Mouse (Mus musculus): Measurements from ENCODE around the gene Zfp784.

The Zfp784 gene

GRCm38 (mm10) chr7:5046112-5046511 is 7.9 kb upstream of the Zfp784 start:
- POLR2A ChIA-PET, result interaction anchor here in 1 of 4 experiments (1.0 to 2.2 kb wide), 6 partner anchors 8 to 233 kb away, joined by 3 to 11 read pairs (median 5); partner anchors contain the start of genes 4632433K11Rik, Fiz1, Gm44973 and Ube2s
- CTCF ChIA-PET, result interaction anchor here in 2 of 4 experiments (0.7 to 1.4 kb wide), 6 partner anchors 15 to 1081 kb away, joined by 3 to 4 read pairs (median 3); partner anchors contain the start of genes Gm44973 (in 1 of the 2) and U2af2 (in 1 of the 2)

GRCm38 (mm10) chr7:5044981-5045380 is 6.7 kb upstream of the Zfp784 start:
- ChIA-PET CTCF (no interaction called here), POLR2A (no interaction called here)

- POLR2A ChIA-PET, result interaction anchor here in 3 of 4 experiments (0.6 to 2.8 kb wide), 42 partner anchors 8 to 512 kb away, joined by 3 to 105 read pairs (median 6); partner anchors contain the start of genes Zfp580 (in 3 of the 3), Ccdc106 (in 2 of the 3), Fiz1 (in 2 of the 3) and Gm44973 (in 2 of the 3)
- CTCF ChIA-PET, result interaction anchor here in 3 of 4 experiments (0.6 to 2.0 kb wide), 8 partner anchors 9 to 499 kb away, joined by 3 to 12 read pairs (median 4); partner anchors contain the start of gene Gm44973 (in 1 of the 3)
Observed at GRCm38 (mm10) chr7:5038940-5039339, 694 bp upstream of the Zfp784 start.

GRCm38 (mm10) chr7:5037467-5037866 is 779 bp downstream of the Zfp784 start:
- CTCF ChIA-PET, result interaction anchor here in 3 of 4 experiments (0.7 to 2.0 kb wide), 10 partner anchors 10 to 498 kb away, joined by 3 to 12 read pairs (median 3); partner anchors contain the start of genes Gm44973 (in 1 of the 3) and Zfp580 (in 1 of the 3)
- POLR2A ChIA-PET, result interaction anchor here (0.6 to 2.8 kb wide), 50 partner anchors 8 to 1345 kb away, joined by 3 to 105 read pairs (median 6); partner anchors contain the start of genes Fiz1 (in 3 of the 4), Gm44973 (in 3 of the 4), Rpl28 (in 3 of the 4) and Zfp524 (in 3 of the 4)

- ChIA-PET POLR2A (interaction anchor here in 2 of 4 experiments (1.3 to 2.8 kb wide), 13 partner anchors 8 to 284 kb away, joined by 3 to 105 read pairs (median 13); partner anchors contain the start of genes Fiz1 (in 2 of the 2), Gm44973 (in 2 of the 2), Zfp524 (in 2 of the 2) and Ccdc106 (in 1 of the 2)), CTCF (no interaction called here)
Observed at GRCm38 (mm10) chr7:5037026-5037425, 1.2 kb downstream of the Zfp784 start.

- POLR2A ChIA-PET, result interaction anchor here in 2 of 4 experiments (0.6 to 1.1 kb wide), 2 partner anchors 15 to 336 kb away, joined by 3 read pairs; partner anchors contain the start of gene Zfp580 (in 1 of the 2)
- CTCF ChIA-PET, result no interaction called here
Observed at GRCm38 (mm10) chr7:5036136-5036535, 2.1 kb downstream of the Zfp784 start.

- CTCF ChIA-PET, result no interaction called here
- POLR2A ChIA-PET, result interaction anchor here in 1 of 4 experiments (1.1 kb wide), 1 partner anchor 16 kb away, joined by 3 read pairs; the partner anchor contains the start of gene Zfp580
Observed at GRCm38 (mm10) chr7:5035628-5036027, 2.6 kb downstream of the Zfp784 start.

GRCm38 (mm10) chr7:5033818-5034217 is 4.4 kb downstream of the Zfp784 start, which contains the start of gene 4632433K11Rik:
Gene 4632433K11Rik, plus strand, starts transcription at chr7:5034118.
- CTCF ChIA-PET, result interaction anchor here in 2 of 4 experiments (0.8 to 1.1 kb wide), 2 partner anchors 13 to 27 kb away, joined by 3 to 5 read pairs; no protein-coding TSS in a partner anchor
- POLR2A ChIA-PET, result interaction anchor here in 2 of 4 experiments (0.6 to 14.4 kb wide), 8 partner anchors 13 to 31 kb away, joined by 3 to 280 read pairs (median 4); partner anchors contain the start of genes Ccdc106 (in 2 of the 2), Fiz1 (in 2 of the 2), Gm44973 (in 2 of the 2) and Zfp524 (in 2 of the 2)

GRCm38 (mm10) chr7:5031496-5031895 is 6.8 kb downstream of the Zfp784 start:
- POLR2A ChIA-PET, result interaction anchor here in 3 of 4 experiments (0.6 to 14.4 kb wide), 47 partner anchors 7 to 1386 kb away, joined by 3 to 280 read pairs (median 5); partner anchors contain the start of genes Fiz1 (in 3 of the 3), Gm44973 (in 3 of the 3), U2af2 (in 3 of the 3) and Zfp524 (in 3 of the 3)
- CTCF ChIA-PET, result interaction anchor here (0.6 to 1.8 kb wide), 7 partner anchors 16 to 646 kb away, joined by 3 to 7 read pairs (median 4); partner anchors contain the start of genes Gm44973 (in 1 of the 4) and Zfp524 (in 1 of the 4)

GRCm38 (mm10) chr7:5030554-5031275 is 7.5 kb downstream of the Zfp784 start:
- ChIA-PET POLR2A (interaction anchor here (0.6 to 14.4 kb wide), 53 partner anchors 8 to 1386 kb away, joined by 3 to 280 read pairs (median 5); partner anchors contain the start of genes Fiz1 (in 3 of the 4), Gm44973 (in 3 of the 4), U2af2 (in 3 of the 4) and Zfp524 (in 3 of the 4)), CTCF (interaction anchor here in 3 of 4 experiments (0.5 to 1.8 kb wide), 8 partner anchors 15 to 645 kb away, joined by 3 to 7 read pairs (median 3); partner anchors contain the start of genes Zfp524 (in 2 of the 3), Fiz1 (in 1 of the 3) and Gm44973 (in 1 of the 3))

- ChIA-PET POLR2A (interaction anchor here in 3 of 4 experiments (0.6 to 14.4 kb wide), 18 partner anchors 8 to 337 kb away, joined by 3 to 280 read pairs (median 8); partner anchors contain the start of genes Fiz1 (in 3 of the 3), Gm44973 (in 3 of the 3), Zfp524 (in 3 of the 3) and Ccdc106 (in 2 of the 3)), CTCF (interaction anchor here in 3 of 4 experiments (0.5 to 1.8 kb wide), 3 partner anchors 17 to 48 kb away, joined by 3 to 5 read pairs (median 4); no protein-coding TSS in a partner anchor)
Observed at GRCm38 (mm10) chr7:5029946-5030345, 8.3 kb downstream of the Zfp784 start.

GRCm38 (mm10) chr7:5029543-5029942 is 8.7 kb downstream of the Zfp784 start:
- ChIA-PET POLR2A (interaction anchor here in 3 of 4 experiments (0.5 to 14.4 kb wide), 16 partner anchors 8 to 337 kb away, joined by 3 to 280 read pairs (median 9); partner anchors contain the start of genes Fiz1 (in 3 of the 3), Gm44973 (in 3 of the 3), Zfp524 (in 3 of the 3) and Ccdc106 (in 2 of the 3)), CTCF (interaction anchor here in 2 of 4 experiments (0.6 to 1.8 kb wide), 2 partner anchors 18 to 48 kb away, joined by 4 to 5 read pairs; no protein-coding TSS in a partner anchor)

- ChIA-PET POLR2A (interaction anchor here in 3 of 4 experiments (0.6 to 16.6 kb wide), 23 partner anchors 6 to 576 kb away, joined by 3 to 280 read pairs (median 6); partner anchors contain the start of genes U2af2 (in 2 of the 3), Zfp784 (in 2 of the 3), 4632433K11Rik (in 1 of the 3) and Ccdc106 (in 1 of the 3)), CTCF (interaction anchor here in 1 of 4 experiments (0.6 to 3.1 kb wide), 2 partner anchors 11 to 40 kb away, joined by 4 to 12 read pairs; no protein-coding TSS in a partner anchor)
Observed at GRCm38 (mm10) chr7:5021197-5021596, 17.0 kb downstream of the Zfp784 start.

GRCm38 (mm10) chr7:5020685-5021084 is 17.6 kb downstream of the Zfp784 start:
- POLR2A ChIA-PET, result interaction anchor here in 3 of 4 experiments (0.6 to 16.6 kb wide), 28 partner anchors 5 to 575 kb away, joined by 3 to 280 read pairs (median 6); partner anchors contain the start of genes U2af2 (in 2 of the 3), Ube2s (in 2 of the 3), Zfp784 (in 2 of the 3) and 4632433K11Rik (in 1 of the 3)
- CTCF ChIA-PET, result interaction anchor here in 1 of 4 experiments (3.1 kb wide), 1 partner anchor 40 kb away, joined by 12 read pairs; no protein-coding TSS in a partner anchor

- POLR2A ChIA-PET, result interaction anchor here (0.6 to 16.6 kb wide), 41 partner anchors 8 to 1195 kb away, joined by 3 to 280 read pairs (median 5); partner anchors contain the start of genes Ube2s (in 3 of the 4), Zfp580 (in 3 of the 4), U2af2 (in 2 of the 4) and Zfp784 (in 2 of the 4)
Observed at GRCm38 (mm10) chr7:5020000-5020681, 18.1 kb downstream of the Zfp784 start, which contains the start of the genes Zfp865 and Ccdc106. Gene Zfp865, plus strand, starts transcription at chr7:5020376. Gene Ccdc106, plus strand, starts transcription at chr7:5020553.

GRCm38 (mm10) chr7:5019576-5019975 is 18.7 kb downstream of the Zfp784 start:
- POLR2A ChIA-PET, result interaction anchor here (0.6 to 16.6 kb wide), 38 partner anchors 8 to 1221 kb away, joined by 3 to 280 read pairs (median 5); partner anchors contain the start of genes Ube2s (in 3 of the 4), Zfp580 (in 3 of the 4), U2af2 (in 2 of the 4) and Zfp784 (in 2 of the 4)

More at GRCm38 (mm10) chr7:5020000-5020681, 18.1 kb downstream of the Zfp784 start, which contains the start of the genes Zfp865 and Ccdc106:
- CTCF ChIA-PET, result interaction anchor here in 1 of 4 experiments (0.7 to 3.1 kb wide), 3 partner anchors 10 to 56 kb away, joined by 3 to 12 read pairs (median 3); partner anchors contain the start of gene Sbk2

More at GRCm38 (mm10) chr7:5019576-5019975, 18.7 kb downstream of the Zfp784 start:
- CTCF ChIA-PET, result interaction anchor here in 1 of 4 experiments (0.7 to 3.1 kb wide), 3 partner anchors 9 to 56 kb away, joined by 3 to 12 read pairs (median 3); partner anchors contain the start of gene Sbk2
